Mouse (Mus musculus): ENCODE results near the gene Ppm1l.

DNA sequence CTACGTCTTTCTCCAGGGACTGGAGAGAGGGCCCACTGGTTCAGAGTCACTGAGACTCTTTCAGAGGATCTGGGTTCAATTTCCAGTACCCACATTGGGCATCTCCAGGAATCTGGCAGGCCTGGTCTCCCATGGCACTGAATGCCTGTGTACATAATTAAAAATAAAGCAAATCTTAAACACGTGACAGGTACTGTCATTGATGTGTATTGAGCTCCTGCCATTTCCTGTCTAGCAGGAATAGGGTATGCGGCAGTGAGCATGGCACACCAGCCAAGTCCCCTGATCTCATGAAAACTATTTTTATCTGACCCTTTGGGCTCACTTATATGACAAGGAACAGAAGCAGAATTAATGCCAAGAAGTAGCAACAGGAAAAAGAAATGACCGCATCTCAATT is 110.6 kb downstream of the Ppm1l start:
- TF ChIP-seq CHD2 (IDR thresholded peaks at IDR 0.05; ENCODE audit: low read length) (no peak), E2F4 (IDR thresholded peaks at IDR 0.05; ENCODE audit: borderline replicate concordance, low read depth, low read length) (no peak), ZNF384 (IDR thresholded peaks at IDR 0.05; ENCODE audit: low read depth, low read length) (no peak), CTCF (IDR thresholded peaks at IDR 0.05 in 2 of 3, conservative IDR thresholded peaks at IDR 0.05 in 1 of 3; ENCODE audit: control insufficient read depth in 1 of 3, insufficient read depth in 1 of 3, low read depth in 2 of 3, low read length in 3 of 3, poor library complexity in 1 of 3, severe bottlenecking in 1 of 3) (no peak), MXI1 (IDR thresholded peaks at IDR 0.05; ENCODE audit: low read depth, low read length) (no peak), POLR2A (IDR thresholded peaks at IDR 0.05; ENCODE audit: control insufficient read depth in 1 of 2, insufficient read depth in 1 of 2, low read depth in 1 of 2, low read length in 2 of 2, poor library complexity in 1 of 2) (no peak), USF1 (IDR thresholded peaks at IDR 0.05; ENCODE audit: low read depth, low read length) (no peak)
